Mouse (Mus musculus) olfactory bulb, adult 2 months (tissue): ENCODE measurements around the gene Lag3.

Experiments used
- CTCF ChIP-seq: fragments of 200-500 bp; IDR thresholded peaks from 2 replicates; pipeline ENCODE4 v1.5.1; 2012; ENCODE audit warnings: low read depth, mild to moderate bottlenecking, low read length, moderate library complexity; ENCODE audit not compliant: insufficient read depth
- POLR2A ChIP-seq: fragments of 200-500 bp; IDR thresholded peaks from 2 replicates; pipeline ENCODE4 v1.6.1; 2012; ENCODE audit warnings: mild to moderate bottlenecking, low read depth, low read length, moderate library complexity; ENCODE audit not compliant: insufficient read depth

- TF ChIP-seq CTCF (no peak), POLR2A (no peak)
Observed at GRCm38 (mm10) chr6:124959960-124960359, 48.5 kb upstream of the Lag3 start.
